Mouse (Mus musculus): ENCODE results near the gene Synj1. TPM values are rescaled to one million over a fixed set of nuclear protein-coding genes. Genes with fewer than 3 reads are reported as not detected.

Gene Synj1
- polyA plus RNA-seq, 1 experiment from 2014 or later, result 28.9 TPM

DNA sequence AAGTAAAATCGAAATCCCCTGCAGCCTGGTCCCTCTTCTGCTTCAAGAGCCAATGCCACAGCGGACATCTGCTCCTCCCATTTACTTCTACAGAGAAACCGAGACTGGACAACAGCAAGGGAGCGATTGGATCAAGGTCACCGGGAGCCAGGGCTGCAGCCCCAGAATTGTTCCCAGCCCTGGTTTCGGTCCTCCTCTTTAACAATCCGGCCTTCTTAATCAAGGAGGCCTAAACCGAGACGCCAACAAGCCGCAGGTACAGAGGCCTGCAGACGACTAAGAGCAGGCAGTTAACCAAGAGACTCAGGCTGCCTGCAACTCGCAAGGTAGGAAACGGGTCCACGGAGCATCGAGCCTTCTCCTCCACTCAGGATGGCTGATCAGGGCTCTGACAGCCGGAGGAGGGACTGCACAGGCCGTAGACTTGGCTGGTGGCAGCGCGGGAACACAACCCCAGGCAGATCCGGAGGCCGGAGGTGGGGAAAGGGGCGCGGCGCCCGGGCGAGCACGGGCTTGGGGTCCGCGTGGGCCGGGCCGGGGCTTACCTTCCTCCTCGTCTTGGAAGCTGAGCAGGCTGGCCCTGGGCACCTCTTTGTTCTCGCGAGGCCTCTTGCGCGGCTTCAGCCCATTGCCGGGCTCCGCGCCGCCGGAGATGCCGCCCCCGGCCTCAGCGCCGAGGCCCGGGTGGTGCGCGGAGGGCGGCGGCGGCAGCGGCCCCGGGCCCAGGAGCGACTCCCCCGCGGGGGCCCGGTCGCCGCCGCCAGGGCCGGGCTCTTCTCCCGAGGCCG is 32.5 kb upstream of the Synj1 start:
- no peaks in the 10 kb centered on the region for H3K27me3 ChIP-seq (ENCODE audit: control insufficient read depth, insufficient read depth, low read length)
- under 1% methylated on average over 26 of the region's 63 CpGs for WGBS
- peak; percentile 67 for ATAC-seq (ENCODE audit: insufficient read depth, low FRiP score, low TSS enrichment)
- DNase-seq (ENCODE audit: low spot score), result peak; percentile 72
- peak overlapping the region; percentile 95 for H3K27ac ChIP-seq (ENCODE audit: low read depth, low read length)
- peak overlapping the region; percentile 98 for H3K9ac ChIP-seq (ENCODE audit: low read length)
- H3K4me2 ChIP-seq (ENCODE audit: low read depth), result peak overlapping the region; percentile 51
- no peaks in the 10 kb centered on the region for H3K9me3 ChIP-seq (ENCODE audit: control insufficient read depth, low read length)
- peak overlapping the region; percentile 77 for H3K4me3 ChIP-seq (ENCODE audit: low read depth, low read length)
- peaks cover 6% of the 10 kb centered on the region for H3K4me1 ChIP-seq (ENCODE audit: control insufficient read depth, insufficient read depth, low read length)
- no peaks in the 10 kb centered on the region for H3K36me3 ChIP-seq (ENCODE audit: control insufficient read depth, insufficient read depth, low read length)

DNA sequence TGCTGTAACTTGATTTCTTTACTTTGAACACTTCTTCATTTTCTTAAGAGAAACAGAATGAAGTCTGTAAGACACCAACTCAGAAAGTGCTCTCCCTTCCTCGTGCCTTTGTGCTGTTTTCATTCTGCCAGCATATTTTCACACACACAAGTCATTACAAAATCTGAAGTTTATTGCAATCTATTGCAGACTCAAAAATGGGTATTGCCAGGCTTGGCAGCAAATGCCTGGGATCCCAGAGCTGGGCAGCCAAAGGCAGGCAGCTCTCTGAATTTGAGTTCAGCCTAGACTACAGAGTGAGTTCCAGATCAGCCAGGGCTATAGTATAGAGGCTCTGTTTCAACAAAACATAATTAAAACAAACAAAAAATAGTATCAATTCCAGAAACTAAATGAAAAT is 31.5 kb upstream of the Synj1 start:
- 85% methylated on average over 1 of the region's 1 CpGs for WGBS
- Histone ChIP-seq H3K27me3 (ENCODE audit: control insufficient read depth, insufficient read depth, low read length) (no peaks in the 10 kb centered on the region), H3K9ac (ENCODE audit: low read length) (no peak overlapping the region; the same call in 1 of the 2 replicates), H3K4me1 (ENCODE audit: control insufficient read depth, insufficient read depth, low read length) (peaks cover 6% of the 10 kb centered on the region), H3K9me3 (ENCODE audit: control insufficient read depth, low read length) (no peaks in the 10 kb centered on the region), H3K4me3 (ENCODE audit: low read depth, low read length) (peak overlapping the region; percentile 77), H3K4me2 (ENCODE audit: low read depth) (peak overlapping the region; percentile 51), H3K27ac (ENCODE audit: low read depth, low read length) (no peak overlapping the region), H3K36me3 (ENCODE audit: control insufficient read depth, insufficient read depth, low read length) (no peaks in the 10 kb centered on the region)
- ATAC-seq (ENCODE audit: insufficient read depth, low FRiP score, low TSS enrichment), result no peak
- DNase-seq (ENCODE audit: low spot score), result no peak

DNA sequence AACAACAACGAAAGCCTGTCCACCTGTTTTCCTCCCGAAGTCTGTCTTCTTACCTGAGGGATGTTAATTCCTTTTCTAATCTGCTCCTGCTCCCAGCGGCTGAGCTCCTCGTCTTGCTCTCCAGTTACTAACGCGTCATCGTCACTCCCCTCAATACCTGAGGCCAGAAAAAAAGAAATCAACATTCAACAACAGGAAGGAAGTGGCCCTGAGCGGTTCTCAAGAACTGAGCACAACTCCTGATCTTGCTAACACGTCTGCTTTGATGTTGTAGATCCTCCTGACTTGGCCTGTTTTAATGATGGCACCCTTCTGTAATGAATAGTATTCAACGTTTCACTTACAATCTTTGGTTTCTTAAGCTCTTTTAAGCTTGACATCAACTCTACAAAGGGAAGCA is 24.8 kb upstream of the Synj1 start:
- no peaks in the 10 kb centered on the region for H3K9me3 ChIP-seq (ENCODE audit: control insufficient read depth, low read length)
- H3K27ac ChIP-seq (ENCODE audit: low read depth, low read length), result no peak overlapping the region
- ATAC-seq (ENCODE audit: insufficient read depth, low FRiP score, low TSS enrichment) (no peak), DNase-seq (ENCODE audit: low spot score) (no peak)
- peaks cover 14% of the 10 kb centered on the region for H3K36me3 ChIP-seq (ENCODE audit: control insufficient read depth, insufficient read depth, low read length)
- H3K4me2 ChIP-seq (ENCODE audit: low read depth), result no peak overlapping the region
- no peaks in the 10 kb centered on the region for H3K4me1 ChIP-seq (ENCODE audit: control insufficient read depth, insufficient read depth, low read length)
- no peak overlapping the region for H3K9ac ChIP-seq (ENCODE audit: low read length)
- H3K27me3 ChIP-seq (ENCODE audit: control insufficient read depth, insufficient read depth, low read length), result no peaks in the 10 kb centered on the region
- 89% methylated on average over 10 of the region's 10 CpGs for WGBS
- H3K4me3 ChIP-seq (ENCODE audit: low read depth, low read length), result no peak overlapping the region

DNA sequence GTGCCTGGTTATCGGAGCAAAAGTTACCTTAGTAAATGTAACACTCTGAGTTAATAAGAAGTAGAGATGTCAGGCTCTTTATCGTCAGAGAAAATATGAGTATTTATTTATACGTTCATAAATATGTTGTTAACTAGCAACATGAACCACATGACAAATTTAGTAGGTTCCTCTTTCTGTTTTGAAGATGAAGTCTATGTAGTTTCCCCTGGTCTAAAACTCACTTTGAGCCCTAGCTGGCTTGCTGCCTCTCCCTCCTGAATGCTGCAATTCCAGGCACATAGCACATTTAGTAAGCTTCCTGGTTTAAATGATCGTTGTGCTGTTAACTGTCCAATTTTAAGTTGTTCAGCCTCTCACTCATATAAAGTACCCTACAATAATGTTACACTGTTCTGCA is 19.6 kb upstream of the Synj1 start:
- H3K9ac ChIP-seq (ENCODE audit: low read length), result no peak overlapping the region
- H3K4me1 ChIP-seq (ENCODE audit: control insufficient read depth, insufficient read depth, low read length), result no peaks in the 10 kb centered on the region
- DNase-seq (ENCODE audit: low spot score) (no peak), ATAC-seq (ENCODE audit: insufficient read depth, low FRiP score, low TSS enrichment) (no peak)
- no peak overlapping the region for H3K4me3 ChIP-seq (ENCODE audit: low read depth, low read length)
- no peak overlapping the region for H3K27ac ChIP-seq (ENCODE audit: low read depth, low read length)
- no peaks in the 10 kb centered on the region for H3K9me3 ChIP-seq (ENCODE audit: control insufficient read depth, low read length)
- no peaks in the 10 kb centered on the region for H3K27me3 ChIP-seq (ENCODE audit: control insufficient read depth, insufficient read depth, low read length)
- no peak overlapping the region for H3K4me2 ChIP-seq (ENCODE audit: low read depth)
- WGBS, result 92% methylated on average over 4 of the region's 4 CpGs
- H3K36me3 ChIP-seq (ENCODE audit: control insufficient read depth, insufficient read depth, low read length), result peaks cover 27% of the 10 kb centered on the region

DNA sequence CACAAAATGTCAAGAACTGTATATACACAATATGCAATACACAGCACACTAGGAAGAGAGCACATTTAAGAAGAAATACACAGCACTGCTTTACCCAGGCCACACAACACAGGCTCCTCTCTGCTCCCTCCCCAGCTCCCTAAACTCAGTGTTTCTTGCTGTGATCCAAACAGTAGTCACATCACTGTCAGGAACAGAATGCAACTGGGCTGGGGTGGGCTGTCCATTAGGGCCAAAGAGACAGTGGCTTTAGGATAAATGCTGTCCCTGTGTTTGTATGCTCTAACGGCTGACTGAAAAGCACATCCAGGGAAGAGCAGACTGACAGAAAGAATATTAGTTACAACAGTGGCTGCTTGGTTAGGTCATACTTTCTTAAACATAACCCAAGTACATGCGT is 18.8 kb upstream of the Synj1 start:
- no peak for ATAC-seq (ENCODE audit: insufficient read depth, low FRiP score, low TSS enrichment)
- no peaks in the 10 kb centered on the region for H3K4me1 ChIP-seq (ENCODE audit: control insufficient read depth, insufficient read depth, low read length)
- H3K36me3 ChIP-seq (ENCODE audit: control insufficient read depth, insufficient read depth, low read length), result peaks cover 25% of the 10 kb centered on the region
- H3K4me3 ChIP-seq (ENCODE audit: low read depth, low read length), result no peak overlapping the region
- H3K27me3 ChIP-seq (ENCODE audit: control insufficient read depth, insufficient read depth, low read length), result no peaks in the 10 kb centered on the region
- no peak overlapping the region for H3K4me2 ChIP-seq (ENCODE audit: low read depth)
- H3K9ac ChIP-seq (ENCODE audit: low read length), result no peak overlapping the region
- WGBS, result 91% methylated on average over 2 of the region's 2 CpGs
- no peaks in the 10 kb centered on the region for H3K9me3 ChIP-seq (ENCODE audit: control insufficient read depth, low read length)
- no peak overlapping the region for H3K27ac ChIP-seq (ENCODE audit: low read depth, low read length)
- no peak for DNase-seq (ENCODE audit: low spot score)

DNA sequence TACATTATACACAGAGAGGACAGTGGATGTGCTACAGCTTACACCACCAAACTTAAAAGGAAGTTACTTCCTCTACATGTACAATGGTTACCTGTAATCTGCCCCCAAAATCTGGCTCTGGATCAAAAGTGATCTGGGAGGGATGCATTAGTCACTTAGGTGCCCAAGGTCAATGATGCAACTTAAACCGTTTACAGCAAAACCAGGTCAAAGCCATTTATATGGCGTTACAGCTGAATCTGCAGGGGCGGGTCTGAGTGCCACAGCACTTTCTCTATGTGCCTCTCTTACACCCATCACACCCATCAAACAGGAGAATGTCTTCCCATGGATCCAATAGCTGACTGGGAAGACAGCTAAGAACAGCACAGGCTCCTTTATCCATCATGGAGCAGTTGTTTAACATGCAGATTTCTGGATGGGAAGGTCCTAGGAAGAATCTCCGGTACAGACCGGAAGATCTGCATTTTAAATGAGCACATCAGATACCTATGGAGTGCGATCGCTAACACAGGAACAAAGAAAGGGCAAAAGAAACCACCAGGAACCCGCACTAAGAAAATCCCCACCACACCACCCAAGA is 18.1 kb upstream of the Synj1 start:
- peaks cover 30% of the 10 kb centered on the region for H3K36me3 ChIP-seq (ENCODE audit: control insufficient read depth, insufficient read depth, low read length)
- no peaks in the 10 kb centered on the region for H3K9me3 ChIP-seq (ENCODE audit: control insufficient read depth, low read length)
- 95% methylated on average over 8 of the region's 8 CpGs for WGBS
- H3K4me1 ChIP-seq (ENCODE audit: control insufficient read depth, insufficient read depth, low read length), result no peaks in the 10 kb centered on the region
- no peak overlapping the region for H3K27ac ChIP-seq (ENCODE audit: low read depth, low read length)
- no peak overlapping the region for H3K9ac ChIP-seq (ENCODE audit: low read length)
- no peaks in the 10 kb centered on the region for H3K27me3 ChIP-seq (ENCODE audit: control insufficient read depth, insufficient read depth, low read length)
- no peak for ATAC-seq (ENCODE audit: insufficient read depth, low FRiP score, low TSS enrichment)
- DNase-seq (ENCODE audit: low spot score), result no peak
- no peak overlapping the region for H3K4me3 ChIP-seq (ENCODE audit: low read depth, low read length)
- H3K4me2 ChIP-seq (ENCODE audit: low read depth), result no peak overlapping the region

DNA sequence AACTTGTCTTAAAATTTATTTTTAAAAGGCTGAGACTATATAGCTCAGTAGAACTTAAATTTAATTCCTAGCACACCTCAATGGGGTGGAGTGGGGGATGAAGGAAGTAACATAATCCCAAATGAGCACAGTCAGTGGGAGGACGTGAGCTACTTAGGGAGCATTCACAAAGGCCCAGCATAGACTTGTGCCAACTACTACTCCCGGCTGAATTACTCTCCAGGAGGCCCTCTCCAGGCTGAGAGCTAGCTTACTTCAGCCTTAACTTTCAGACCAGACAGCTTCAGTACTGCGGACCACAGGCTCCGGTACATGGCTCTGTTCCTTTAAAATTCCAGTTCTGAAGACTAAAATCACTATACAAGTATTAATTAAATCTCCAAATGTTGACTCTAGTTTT is 15.2 kb upstream of the Synj1 start:
- Histone ChIP-seq H3K9ac (ENCODE audit: low read length) (no peak overlapping the region), H3K4me1 (ENCODE audit: control insufficient read depth, insufficient read depth, low read length) (no peaks in the 10 kb centered on the region), H3K27ac (ENCODE audit: low read depth, low read length) (no peak overlapping the region), H3K36me3 (ENCODE audit: control insufficient read depth, insufficient read depth, low read length) (peaks cover 36% of the 10 kb centered on the region), H3K9me3 (ENCODE audit: control insufficient read depth, low read length) (no peaks in the 10 kb centered on the region), H3K27me3 (ENCODE audit: control insufficient read depth, insufficient read depth, low read length) (no peaks in the 10 kb centered on the region), H3K4me3 (ENCODE audit: low read depth, low read length) (no peak overlapping the region), H3K4me2 (ENCODE audit: low read depth) (no peak overlapping the region)
- ATAC-seq (ENCODE audit: insufficient read depth, low FRiP score, low TSS enrichment) (no peak), DNase-seq (ENCODE audit: low spot score) (no peak)
- WGBS, result 86% methylated on average over 4 of the region's 4 CpGs

DNA sequence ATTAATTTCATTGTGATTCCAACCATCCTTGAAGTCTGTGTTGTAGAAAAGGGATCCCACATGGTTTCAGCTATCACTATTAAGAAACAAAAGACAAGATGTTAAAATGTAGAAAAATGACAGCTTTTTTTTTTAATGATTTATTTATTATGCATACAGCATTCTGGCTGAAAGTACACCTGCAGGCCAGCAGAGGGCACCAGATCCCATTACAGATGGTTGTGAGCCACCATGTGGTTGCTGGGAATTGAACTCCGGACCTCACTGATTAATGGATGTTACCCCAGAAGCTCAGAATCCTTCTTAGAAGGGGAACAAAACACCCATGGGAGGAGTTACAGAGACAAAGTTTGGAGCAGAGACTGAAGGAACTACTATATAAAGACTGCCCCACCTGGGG is 12.3 kb upstream of the Synj1 start:
- no peak for DNase-seq (ENCODE audit: low spot score)
- no peak overlapping the region for H3K4me3 ChIP-seq (ENCODE audit: low read depth, low read length)
- H3K27ac ChIP-seq (ENCODE audit: low read depth, low read length), result no peak overlapping the region
- no peak for ATAC-seq (ENCODE audit: insufficient read depth, low FRiP score, low TSS enrichment)
- no peak overlapping the region for H3K4me2 ChIP-seq (ENCODE audit: low read depth)
- H3K4me1 ChIP-seq (ENCODE audit: control insufficient read depth, insufficient read depth, low read length), result no peaks in the 10 kb centered on the region
- no peaks in the 10 kb centered on the region for H3K9me3 ChIP-seq (ENCODE audit: control insufficient read depth, low read length)
- no peaks in the 10 kb centered on the region for H3K27me3 ChIP-seq (ENCODE audit: control insufficient read depth, insufficient read depth, low read length)
- H3K36me3 ChIP-seq (ENCODE audit: control insufficient read depth, insufficient read depth, low read length), result peaks cover 41% of the 10 kb centered on the region
- no peak overlapping the region for H3K9ac ChIP-seq (ENCODE audit: low read length)
- WGBS, result 81% methylated on average over 1 of the region's 1 CpGs

DNA sequence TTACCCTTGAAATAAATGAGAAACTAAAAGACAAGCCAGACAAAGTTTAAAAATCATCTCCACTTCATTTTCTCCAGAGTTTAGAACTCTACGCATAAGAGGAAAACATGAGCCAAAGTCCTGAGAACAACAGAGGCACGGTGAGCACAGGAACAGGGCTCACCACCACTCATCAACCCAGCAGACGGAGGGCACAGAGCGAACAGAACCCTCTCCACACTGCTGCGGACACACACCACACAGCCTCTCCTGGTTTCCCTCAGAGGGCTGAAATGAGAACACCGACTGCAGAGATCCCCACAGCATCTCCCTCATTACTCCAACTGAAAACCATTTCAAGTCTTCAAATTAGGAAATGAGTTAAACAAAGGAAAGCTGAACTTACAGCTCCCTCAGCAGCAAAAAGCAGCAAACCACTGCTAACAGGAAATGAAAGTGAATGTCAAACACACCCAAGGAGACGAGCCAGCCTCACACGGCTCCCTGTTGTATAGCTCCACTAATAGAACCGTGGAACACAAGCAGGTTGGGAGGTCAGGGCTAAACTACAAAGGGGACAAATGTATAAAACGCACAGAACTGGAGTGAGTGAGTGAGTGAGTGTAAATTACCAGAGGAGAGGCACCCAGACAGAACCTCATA is 9.9 kb upstream of the Synj1 start:
- Histone ChIP-seq H3K36me3 (ENCODE audit: control insufficient read depth, insufficient read depth, low read length) (peaks cover 29% of the 10 kb centered on the region), H3K9me3 (ENCODE audit: control insufficient read depth, low read length) (no peaks in the 10 kb centered on the region), H3K9ac (ENCODE audit: low read length) (no peak overlapping the region), H3K4me1 (ENCODE audit: control insufficient read depth, insufficient read depth, low read length) (no peaks in the 10 kb centered on the region), H3K4me3 (ENCODE audit: low read depth, low read length) (no peak overlapping the region), H3K27ac (ENCODE audit: low read depth, low read length) (no peak overlapping the region), H3K4me2 (ENCODE audit: low read depth) (no peak overlapping the region), H3K27me3 (ENCODE audit: control insufficient read depth, insufficient read depth, low read length) (no peaks in the 10 kb centered on the region)
- ATAC-seq (ENCODE audit: insufficient read depth, low FRiP score, low TSS enrichment) (no peak), DNase-seq (ENCODE audit: low spot score) (no peak)
- WGBS, result 90% methylated on average over 10 of the region's 10 CpGs

All from neural tube, embryonic 11.5 days (tissue).